Mouse (Mus musculus) activated CD4-positive, CD25-positive, alpha-beta regulatory T cell, adult 4 months (primary cell): ENCODE results near the gene Khsrp. TPM values are rescaled to one million over a fixed set of nuclear protein-coding genes. Genes with fewer than 3 reads are reported as not detected.
A peak's percentile ranks its signal among the peaks of the same experiment; 100 is the strongest.
"Not testable (repeated sequence)": the region's sequence is repeated elsewhere in the genome, so short reads cannot be mapped to it uniquely, and the experiment has no call there.

Experiments
- ATAC-seq: one replicate; pipeline ENCODE4 v1.8.0; 2017
- polyA plus RNA-seq, 2 experiments: library from polyadenylated mRNA; unstranded; fragments of 100-300 nt; shearing (Covaris generic); gene quantifications; one replicate each; pipeline ENCODE4 v1.2.1; 2017

Khsrp gene
- polyA plus RNA-seq, result 10 to 100 TPM; 19.6 to 30.9 TPM

DNA sequence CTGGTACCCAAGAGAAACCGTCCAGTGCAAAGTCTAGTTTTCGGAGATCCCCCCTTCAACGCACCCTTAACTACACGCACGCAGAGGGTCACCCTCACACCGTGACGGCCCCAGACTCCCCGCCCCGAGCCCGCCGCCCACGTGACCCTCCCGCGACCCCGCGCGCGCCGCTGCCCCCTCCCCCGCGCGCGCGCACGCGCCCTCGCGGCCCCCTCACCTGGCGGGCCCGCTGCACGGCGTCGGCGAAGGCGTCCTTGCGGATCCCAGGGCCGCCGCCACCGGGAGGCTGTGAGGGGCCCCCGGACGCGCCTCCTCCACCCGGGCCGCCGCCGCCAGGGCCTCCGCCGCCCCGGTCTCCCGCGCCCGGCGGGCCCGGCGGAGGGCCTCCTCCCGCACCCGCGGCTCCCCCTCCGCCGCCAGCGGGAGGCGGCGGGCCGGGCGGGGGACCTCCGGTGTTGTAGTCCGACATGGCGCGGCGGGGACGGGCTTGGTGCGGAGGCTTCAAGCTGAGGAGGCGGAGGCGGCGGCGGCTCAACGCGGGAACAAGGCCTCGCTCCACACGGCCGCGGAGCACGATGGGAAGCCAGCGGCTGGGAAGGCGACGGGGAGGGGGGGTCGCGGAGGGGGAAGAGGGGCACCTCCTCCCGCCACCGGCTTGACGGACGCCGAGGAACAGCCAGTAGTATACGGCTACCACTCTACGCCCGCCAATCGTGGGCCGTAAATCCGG lies at the start of gene Khsrp:
Khsrp (minus strand) TSS at position 592 of the 730 bp plus-strand sequence.
- ATAC-seq, result no peak

DNA sequence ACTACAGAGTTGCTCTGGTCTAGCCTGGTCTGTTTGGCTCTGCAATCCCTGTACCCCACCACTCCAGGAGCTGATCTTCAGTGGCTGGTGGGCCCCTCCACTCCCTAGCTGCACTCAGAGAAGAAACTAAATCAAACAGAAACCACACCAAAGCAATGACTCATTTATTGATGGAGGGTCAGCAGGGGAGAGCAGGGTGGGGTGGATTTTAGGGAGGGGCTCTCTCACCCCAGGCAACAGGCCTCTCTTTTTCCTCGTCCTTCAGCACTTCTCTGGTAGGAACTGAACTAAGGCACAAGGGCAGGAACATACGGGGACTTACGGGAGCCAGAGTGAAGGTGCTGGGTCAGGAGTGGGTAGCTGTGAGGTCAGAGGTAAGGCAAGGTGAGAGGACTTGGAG lies 48.6 kb upstream of the Khsrp start:
- no peak for ATAC-seq

DNA sequence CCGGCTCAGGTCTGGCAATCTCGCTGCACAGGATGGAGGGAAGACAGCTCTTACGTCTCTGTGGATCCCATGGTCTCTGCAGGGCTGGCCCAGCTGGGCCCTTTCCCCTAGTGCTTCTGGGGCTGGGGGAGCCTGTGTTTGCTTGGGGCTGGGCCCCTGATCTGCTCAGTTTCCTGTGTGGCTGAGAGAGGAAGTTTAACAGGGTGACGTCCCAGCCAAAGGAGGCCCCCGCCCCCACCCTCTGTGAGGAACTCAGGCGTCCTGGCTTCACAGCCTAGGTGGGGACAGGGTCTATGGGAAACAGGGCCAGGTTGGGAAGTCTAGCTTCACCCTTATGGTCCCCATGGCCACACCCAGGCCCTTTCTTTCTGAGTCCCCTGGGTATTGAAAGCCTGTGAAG lies 47.0 kb upstream of the Khsrp start, which contains the start of gene Dennd1c:
Dennd1c (minus strand) TSS at position 179 of the 400 bp plus-strand sequence.
- peak; percentile 97 for ATAC-seq

DNA sequence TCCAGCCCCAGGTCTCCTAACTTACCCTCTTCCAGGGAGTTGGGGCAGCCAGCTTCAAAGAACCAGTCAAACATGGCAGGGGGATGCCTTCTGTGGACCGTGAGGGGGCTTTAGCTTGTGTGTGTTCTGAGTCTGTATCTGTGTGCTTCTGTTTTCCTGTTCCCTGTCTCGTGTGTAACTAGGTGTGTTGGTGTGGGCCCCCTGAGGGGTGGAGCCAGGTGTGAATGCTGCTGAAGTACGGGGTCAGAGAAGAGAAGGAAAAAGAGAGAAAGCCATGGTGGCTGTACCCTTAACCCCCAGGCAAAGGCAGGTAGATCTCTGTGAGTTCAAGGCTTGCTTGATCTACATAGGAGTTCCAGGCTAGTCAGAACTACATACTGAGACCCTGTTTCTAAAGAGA lies 45.6 kb upstream of the Khsrp start:
- no peak for ATAC-seq

DNA sequence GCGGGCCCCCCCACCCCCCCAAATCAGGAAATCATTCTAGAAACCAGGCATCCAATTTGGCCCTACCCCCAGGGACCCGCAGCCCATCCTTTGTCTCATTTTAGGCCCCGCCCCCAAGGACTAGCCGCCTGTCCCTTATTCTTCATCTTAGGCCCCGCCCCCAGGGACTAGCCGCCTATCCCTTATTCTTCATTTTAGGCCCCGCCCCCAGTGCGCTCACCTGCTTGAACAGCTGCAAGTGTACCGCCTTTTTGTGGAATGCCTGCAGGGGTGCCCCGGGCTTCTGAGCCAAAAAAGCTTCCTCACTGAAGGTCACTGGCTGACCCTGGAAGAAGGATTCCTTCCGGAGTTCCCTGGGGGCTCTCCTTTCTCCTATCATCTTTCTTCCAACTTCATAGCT lies 39.4 kb upstream of the Khsrp start:
- ATAC-seq, result no peak

DNA sequence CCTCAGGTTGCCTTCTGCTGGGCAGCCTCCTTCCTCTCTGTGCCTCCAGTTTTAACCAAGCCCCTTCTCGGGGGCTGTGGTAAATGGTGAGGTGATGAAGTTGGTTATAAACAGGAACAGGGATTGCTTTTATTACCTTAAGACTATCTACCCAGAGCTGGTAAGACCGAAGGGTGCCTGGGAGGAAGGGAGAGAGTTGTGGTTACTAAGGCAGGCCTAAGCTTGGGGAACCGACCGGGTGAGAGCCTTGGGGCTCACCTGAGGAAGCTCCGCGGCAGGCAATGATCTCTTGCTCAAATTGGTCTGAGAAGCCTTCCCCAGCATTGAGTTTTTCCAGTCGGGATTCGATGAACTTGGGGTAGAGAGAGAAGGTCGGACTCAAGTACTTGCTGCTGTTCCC lies 39.0 kb upstream of the Khsrp start:
- no peak for ATAC-seq

DNA sequence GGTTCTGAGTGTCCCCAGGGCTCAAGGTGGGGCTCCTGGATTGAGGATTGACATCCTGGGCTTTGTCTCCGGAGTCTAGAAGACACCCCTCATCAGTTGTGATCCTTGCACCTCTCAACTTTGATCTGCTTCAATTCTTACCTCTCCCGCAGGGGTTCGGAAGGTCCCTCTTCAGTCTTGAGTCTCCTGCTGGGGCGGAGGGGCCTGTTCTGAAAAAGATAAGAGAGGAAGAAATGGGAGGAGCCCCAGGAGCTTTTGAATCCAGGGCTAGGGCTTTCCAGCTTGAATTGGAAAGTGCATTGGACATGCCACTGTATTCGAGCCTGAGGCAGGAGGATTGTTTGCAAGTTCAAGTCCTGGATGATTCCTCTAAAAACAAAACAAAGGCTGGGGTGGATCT lies 35.6 kb upstream of the Khsrp start:
- ATAC-seq, result no peak

DNA sequence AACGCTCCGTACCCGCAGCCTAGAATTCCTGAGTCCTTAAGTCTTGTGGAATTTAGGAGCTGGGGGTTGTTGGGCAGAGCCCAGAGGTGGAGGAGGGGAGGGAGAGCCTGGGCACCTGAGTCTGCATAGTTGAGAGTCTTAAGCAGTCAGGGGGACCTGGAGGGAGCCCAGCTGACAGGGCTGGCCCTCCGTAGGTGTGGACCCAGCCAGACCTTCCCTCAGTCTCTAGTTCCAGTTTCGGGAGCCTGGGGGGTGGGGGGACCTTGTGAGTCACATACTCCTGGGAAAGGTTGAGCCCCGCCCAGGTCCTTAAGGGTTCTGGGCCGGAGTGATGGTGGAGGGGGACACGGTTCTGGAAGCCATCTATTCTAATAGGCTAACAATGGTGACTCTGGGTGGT lies 31.7 kb upstream of the Khsrp start:
- no peak for ATAC-seq

DNA sequence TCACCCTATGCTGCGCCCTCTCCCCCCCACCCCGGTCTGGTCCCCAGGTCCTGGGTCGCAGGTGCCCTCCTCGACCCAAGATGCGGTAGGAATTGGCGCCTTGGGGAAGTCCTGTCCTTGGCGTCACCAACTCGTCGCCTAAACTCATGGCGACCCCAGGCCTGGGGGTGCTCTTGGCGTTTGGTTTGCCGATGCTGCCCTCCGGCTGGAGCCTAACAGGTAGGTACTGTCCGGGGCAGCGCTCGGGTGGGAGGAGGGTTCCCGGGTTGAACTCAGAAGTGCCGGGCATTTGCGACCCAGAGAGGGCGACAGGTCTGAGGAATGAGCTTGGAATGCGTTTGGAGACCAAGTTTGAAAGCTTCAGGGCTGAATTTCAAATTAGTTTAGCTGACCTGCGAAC lies 31.2 kb upstream of the Khsrp start:
- no peak for ATAC-seq

DNA sequence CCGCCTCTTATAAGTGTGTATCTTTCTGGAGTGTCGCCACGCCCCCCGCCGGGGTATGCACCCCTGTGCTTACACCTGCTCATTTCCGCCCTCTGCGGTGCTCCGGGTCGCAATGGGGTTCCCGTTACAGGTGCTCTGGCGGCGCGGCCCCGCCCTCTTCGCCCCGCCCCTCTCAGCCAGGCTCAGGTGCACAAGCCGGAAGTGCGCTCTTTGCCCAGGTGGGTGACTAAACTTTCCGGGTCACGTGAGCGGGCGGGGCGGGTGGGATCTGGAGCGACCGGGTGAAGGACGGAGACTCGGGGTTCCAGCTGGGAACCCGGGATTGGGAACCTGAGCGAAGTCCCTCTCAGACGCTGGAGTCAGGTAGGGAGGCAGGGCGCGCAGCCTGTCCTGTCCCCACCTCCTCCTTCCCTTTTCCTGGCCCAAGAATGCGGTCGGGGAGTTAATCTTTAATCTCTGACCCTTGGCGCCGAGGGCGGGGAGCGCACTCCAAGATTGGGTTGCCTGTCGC lies 30.7 kb upstream of the Khsrp start:
- ATAC-seq, result no peak

DNA sequence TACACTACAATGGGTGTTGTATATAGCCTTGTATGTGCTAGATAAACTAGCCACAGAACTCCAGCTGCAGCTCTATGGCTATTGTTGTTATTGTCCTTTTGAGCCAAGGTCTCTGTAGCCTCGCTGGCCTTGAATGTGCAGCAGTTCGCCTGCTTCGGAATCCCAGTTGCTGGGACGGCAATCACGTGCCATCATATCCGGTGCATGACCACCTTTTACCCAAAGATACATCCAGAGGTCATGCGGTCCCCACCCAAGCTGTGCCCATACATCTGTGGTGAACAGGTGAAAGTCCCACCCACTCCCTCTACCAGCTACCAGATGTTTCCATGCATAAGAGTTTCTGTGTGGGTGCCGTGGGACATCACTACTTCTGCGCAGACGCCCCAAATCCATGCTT lies 29.7 kb upstream of the Khsrp start:
- ATAC-seq, result peak; percentile 17

DNA sequence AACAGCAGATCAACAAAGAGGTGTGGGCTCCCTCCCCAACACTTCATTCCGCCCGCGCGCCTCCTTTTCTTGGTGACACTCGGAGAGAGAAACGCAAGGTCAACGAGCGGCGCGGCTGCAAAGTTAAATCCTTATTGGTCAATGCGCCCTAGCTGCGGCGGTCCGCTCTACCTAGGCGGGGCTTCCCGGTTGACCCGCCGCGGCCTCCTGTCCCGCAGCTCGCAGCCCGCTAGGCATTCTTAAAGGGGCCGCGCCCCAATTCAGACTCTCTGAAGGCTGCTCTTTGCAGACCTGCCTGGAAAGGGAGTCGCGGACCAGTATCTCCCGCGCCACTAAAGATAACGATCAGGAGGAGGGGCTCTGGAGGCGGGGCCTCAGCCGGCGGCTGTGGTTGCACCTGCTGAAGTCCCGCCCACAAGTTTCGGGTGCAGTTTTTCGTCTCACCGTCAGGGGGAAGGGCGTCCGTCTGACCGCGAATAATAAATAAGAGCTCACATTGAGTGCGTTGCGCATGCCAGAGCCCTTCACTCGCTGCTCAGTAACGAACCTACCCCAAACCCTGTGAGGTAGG lies 29.0 kb upstream of the Khsrp start:
- peak; percentile 79 for ATAC-seq

DNA sequence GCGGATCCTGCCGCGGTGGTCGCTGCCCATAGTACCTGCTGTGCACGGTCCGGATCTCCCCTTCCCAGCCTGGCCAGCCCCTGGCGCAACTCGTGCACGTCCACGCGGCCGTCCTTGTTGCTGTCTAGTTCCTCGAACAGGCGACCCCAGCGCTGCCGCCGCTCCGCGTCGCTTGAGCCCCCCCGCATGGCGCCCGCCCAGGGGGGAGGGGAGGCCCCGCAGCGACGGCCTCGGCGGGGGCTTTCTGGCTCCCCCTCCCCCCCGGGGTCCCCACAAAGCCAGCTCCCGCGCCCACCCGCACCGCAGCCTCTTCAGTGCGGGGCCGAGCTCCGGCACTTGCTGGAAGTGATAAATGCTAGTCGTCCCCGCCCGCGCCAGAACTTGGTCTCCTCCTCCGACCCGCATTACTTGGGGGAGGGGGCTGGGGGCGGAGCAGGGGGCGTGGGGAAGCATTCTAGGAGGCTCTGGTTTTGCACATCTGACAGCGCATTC lies 28.2 kb upstream of the Khsrp start, which contains the start of gene Slc25a23:
Slc25a23 (minus strand) TSS at position 378 of the 492 bp plus-strand sequence.
- no peak for ATAC-seq

DNA sequence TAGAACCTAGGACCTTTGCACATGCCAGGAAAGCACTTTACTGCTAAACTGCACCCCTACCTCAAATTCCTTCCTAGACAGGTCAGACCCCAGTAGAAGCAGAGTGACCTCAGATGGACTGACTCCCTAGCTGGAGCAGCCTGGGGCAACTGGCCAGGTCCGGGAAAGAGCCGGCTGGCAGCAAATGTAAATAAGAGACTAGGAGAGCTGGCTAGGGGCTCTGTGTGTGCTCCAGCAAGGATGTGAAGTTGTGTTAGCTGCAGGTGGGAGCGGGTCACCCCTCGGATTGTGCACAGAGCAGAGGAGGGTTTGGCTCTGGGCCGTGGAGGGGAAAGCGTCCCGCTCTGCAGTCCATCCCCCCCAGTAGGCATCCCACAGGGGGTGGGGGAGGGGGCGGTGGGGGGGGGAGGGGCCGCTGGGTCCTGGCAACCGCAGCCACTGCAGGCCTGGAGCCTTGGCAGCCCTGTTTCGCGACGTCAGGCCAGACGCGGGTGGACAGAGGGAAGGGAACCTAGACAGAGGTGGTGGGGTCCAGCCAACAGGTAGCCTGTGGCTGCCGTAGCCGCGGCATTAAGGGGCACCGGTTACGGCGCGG lies 27.7 kb upstream of the Khsrp start, which contains the start of gene Crb3:
Crb3 (plus strand) TSS at position 215 of the 595 bp plus-strand sequence.
- ATAC-seq, result no peak

DNA sequence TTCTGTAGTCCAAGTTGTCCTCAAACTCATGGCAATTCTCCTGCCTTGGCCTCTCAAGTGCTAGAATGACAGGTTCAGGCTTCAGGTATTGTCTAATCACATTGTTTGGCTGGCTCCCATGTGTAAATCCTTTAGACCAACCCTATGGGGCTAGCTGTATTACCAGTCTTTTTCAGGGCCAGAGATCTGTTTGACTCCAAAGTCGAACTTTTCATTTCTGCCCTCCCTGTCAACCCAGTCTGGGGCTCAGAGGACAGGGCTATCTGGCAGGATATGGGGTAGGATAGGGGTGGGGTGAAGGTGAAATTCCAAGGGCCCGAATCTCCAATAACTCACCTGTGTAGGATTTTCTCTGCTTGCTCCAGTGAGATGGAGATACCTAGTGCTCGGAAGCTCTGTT lies 24.9 kb upstream of the Khsrp start:
- ATAC-seq, result no peak

DNA sequence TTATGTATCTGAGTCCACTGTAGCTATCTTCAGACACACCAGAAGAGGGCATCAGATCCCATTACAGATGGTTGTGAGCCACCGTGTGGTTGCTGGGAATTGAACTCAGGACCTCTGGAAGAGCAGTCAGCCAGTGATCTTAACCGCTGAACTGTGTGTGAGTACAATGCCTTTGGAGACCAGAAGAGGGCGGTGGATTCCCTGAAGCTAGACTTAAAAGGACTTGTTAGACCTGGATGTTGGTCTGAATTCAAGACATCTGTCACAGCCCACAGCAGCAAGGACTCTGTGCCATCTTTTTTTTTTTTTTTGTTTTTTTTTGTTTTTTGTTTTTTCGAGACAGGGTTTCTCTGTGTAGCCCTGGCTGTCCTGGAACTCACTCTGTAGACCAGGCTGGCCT lies 20.4 kb upstream of the Khsrp start:
- not testable (repeated sequence) for ATAC-seq

DNA sequence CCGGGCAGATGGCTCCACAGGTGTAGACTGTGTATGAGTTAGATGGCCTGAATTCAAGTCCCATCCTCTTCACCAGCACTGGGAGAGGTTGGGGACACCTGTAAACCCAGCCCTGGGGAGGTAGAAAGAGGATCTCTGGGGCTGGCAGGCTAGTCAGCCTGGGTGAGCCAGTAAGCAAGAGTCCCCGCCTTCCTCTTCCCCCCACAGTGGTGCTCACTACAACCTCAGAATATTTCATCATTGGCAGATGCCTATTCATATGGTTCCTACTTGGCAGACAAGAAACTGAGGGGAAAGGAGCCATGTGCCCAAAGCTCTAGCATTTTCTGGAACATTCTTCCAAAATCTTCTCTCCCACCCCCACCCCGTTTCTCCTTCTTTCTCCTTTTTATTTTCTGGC lies 17.5 kb upstream of the Khsrp start:
- ATAC-seq, result no peak

DNA sequence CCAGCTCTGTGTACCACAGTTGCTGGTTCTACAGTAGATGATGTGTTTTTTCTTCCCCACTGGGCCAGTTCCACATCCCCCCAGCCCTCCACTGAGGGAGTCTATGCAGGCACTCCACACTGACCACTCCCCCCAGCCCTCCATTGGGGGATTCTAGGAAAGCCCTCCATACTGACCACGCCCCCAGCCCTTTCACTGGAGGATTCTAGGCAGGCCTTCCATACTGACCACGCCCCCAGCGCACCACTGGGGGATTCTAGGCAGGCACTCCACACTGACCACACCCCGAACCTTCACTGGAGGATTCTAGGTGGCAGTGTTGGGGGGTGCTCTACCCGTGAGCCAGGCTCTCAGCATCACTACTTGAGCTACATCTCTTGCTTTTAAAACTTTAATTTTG lies 16.1 kb upstream of the Khsrp start:
- ATAC-seq, result no peak

DNA sequence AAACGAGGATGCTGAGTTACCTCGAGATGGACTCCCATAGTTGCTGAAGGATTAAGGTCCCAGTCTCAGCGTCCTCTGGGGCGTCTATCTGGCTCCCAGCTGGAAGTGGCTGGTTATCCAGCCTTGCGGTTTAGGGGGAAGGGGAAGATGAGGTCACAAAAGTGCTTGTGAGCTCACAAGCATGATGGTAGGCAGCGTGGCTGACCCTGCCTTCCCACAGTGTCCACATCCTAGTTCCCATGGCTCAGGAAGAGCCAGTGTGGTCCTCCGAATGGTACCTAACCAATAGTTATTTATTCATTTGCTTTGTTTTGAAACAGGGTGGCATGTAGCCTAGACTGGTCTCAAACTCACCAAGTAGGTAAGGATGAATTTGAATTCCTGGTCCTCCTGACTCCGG lies 10.2 kb upstream of the Khsrp start, which contains the start of gene Slc25a41:
Slc25a41 (minus strand) TSS at position 101 of the 400 bp plus-strand sequence.
- ATAC-seq, result no peak

DNA sequence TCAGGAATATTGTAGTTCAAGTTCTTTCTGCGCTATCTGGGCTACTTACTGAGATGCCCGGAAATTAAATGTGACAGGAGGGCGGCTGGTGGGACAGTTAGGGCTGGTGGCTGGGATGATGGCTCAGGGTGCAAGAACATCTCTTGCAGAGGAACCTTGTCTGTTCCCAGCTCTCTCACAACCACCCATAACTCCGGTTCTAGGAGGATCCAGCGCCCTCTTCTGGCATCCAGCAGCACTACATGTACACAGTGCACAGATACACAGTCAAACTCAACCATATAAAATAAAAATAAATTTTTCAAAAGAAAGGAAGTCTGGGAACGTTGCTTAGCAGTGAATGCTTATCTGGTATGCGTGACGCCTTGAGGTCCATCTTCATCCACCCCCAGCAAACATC lies 7.7 kb upstream of the Khsrp start:
- ATAC-seq, result no peak

DNA sequence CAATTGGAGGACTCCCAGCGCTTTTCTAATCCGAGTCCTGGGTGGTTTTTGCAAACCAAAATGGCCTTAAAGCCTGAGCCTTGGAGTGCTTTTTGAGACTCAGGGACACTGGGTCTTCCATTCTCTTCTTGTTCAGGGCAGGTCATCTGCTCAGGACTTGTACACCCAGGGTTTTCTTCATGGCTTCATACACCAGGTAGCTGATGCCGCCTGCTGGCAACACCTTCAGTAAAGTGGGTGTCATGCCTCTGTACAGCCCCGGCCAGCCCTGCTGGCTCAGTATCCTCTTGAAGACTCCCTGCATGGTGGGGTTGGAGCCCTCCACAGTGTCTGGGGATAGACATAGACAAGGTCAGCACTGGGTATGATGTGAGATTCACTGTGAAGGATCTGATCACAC lies 1.5 kb upstream of the Khsrp start:
- no peak for ATAC-seq

DNA sequence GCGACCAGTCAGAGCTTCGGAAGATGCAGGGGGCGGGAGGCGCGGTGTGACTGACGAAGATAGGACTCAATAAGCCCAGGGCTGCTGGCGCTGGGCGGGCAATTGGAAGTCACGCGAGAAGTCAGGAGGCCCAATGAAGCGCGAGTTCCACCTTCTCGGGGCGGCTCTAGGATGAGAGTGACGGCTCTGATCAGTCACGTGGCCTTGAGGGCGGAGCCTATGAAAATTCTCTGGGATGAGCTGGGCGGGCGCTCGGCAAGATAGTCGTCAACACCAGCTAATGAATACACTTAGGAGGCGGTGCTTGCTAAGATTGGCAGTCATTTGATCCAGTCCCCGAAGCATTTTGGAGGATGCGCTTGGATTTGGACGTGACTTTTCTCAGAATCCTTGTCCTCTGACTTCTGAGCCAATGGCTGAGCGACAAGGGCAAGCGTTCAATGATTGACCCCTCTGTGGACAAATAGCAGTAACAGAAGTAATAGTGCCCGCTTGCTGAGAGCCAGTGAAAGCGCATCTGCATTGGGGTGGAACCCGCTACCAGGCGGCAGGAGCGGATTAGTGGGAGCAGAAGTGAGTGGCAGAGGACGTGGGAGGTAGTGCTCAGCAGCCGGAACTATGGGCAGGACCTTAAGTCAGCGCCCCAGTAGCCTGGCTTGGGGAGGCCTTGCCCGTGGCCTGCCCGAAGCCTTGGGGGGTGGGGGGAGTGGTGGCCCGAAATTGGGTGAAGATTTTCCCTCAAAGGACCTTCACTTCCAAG lies 519 bp upstream of the Khsrp start:
- ATAC-seq, result peak; percentile 86

DNA sequence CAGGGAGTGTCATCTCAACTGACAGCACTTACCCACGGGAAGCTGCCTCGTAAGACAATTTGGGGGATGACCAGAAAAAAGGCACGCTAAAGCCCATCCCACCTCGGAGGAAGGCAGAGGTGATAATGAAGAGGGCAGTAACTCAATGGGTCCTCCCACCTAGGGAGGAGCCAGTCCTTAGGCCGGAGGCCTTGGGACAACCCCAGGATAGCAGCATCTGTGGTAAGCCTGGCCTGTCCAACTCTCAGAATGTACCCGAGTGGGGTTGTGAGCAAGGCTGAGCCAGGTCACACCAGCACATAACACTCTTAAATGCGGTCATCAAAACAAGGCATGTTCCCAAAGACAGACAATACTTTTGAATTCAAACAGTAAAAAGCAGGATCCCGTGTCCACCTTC lies 1.6 kb downstream of the Khsrp start:
- no peak for ATAC-seq
